Mouse (Mus musculus): ENCODE measurements around the gene Lrrc45. TPM values are rescaled to one million over a fixed set of nuclear protein-coding genes. Genes with fewer than 3 reads are reported as not detected.
A peak's percentile ranks its signal among the peaks of the same experiment; 100 is the strongest.

Lrrc45 gene
- polyA plus RNA-seq, 1 experiment from 2014 or later = 94.8 TPM

DNA sequence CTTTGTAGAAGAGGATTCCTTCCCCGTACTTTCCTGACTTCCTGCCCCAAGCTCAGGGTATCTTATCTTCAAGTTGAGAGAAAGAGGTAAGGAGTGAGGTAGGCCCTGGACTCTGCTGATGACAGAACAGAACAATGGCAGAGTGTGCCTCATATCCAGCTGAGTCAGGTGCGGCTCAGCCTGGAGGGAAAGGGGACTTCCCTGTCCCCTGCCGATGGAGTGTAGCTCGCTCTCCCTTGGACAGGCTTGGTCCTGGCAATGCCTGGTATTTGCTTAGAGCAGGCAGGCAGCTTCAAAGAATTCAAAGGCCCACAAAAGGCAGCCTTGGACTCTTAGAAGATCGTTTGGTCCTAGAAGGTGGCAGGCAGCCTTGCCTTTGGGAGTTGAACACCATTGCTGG lies 7.6 kb upstream of the Lrrc45 start:
- Histone ChIP-seq H3K4me2 (replicated peaks) (no peak overlapping the region), H3K9me3 (no peaks in the 10 kb centered on the region), H3K36me3 (peaks cover 15% of the 10 kb centered on the region), H3K27ac (replicated peaks) (no peak overlapping the region), H3K4me3 (no peak overlapping the region), H3K4me1 (peaks cover 13% of the 10 kb centered on the region; the same call in 1 of the 2 replicates), H3K9ac (replicated peaks) (no peak overlapping the region), H3K27me3 (no peaks in the 10 kb centered on the region)
- ATAC-seq (replicated peaks) = no peak
- 59% methylated on average over 5 of the region's 5 CpGs for WGBS

DNA sequence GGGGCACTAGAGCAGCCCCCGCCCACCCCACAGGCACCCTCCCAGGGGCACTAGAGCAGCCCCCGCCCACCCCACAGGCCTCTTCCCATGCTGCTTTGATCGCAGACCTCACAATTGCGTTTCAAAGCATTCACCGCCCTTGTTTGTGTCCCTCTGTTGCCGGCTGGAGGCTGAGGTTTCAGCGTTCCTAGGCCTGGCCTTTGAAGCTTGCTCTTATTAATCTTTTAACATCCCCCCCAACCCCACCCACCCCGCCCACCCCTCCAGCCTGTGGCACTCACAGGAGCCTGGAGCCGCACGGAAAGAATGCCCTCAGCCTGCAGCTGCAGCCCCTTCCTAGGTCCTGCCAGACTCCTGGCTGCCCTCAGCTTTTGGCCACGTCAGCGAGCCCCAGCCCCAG lies 6.5 kb upstream of the Lrrc45 start:
- 3% methylated on average over 12 of the region's 12 CpGs for WGBS
- Histone ChIP-seq H3K27me3 (no peaks in the 10 kb centered on the region), H3K27ac (replicated peaks) (no peak overlapping the region), H3K9me3 (no peaks in the 10 kb centered on the region), H3K4me1 (peaks cover 14% of the 10 kb centered on the region), H3K36me3 (peaks cover 10% of the 10 kb centered on the region; the same call in 1 of the 2 replicates), H3K4me2 (replicated peaks) (no peak overlapping the region), H3K9ac (replicated peaks) (no peak overlapping the region), H3K4me3 (no peak overlapping the region)
- ATAC-seq (replicated peaks) = no peak

DNA sequence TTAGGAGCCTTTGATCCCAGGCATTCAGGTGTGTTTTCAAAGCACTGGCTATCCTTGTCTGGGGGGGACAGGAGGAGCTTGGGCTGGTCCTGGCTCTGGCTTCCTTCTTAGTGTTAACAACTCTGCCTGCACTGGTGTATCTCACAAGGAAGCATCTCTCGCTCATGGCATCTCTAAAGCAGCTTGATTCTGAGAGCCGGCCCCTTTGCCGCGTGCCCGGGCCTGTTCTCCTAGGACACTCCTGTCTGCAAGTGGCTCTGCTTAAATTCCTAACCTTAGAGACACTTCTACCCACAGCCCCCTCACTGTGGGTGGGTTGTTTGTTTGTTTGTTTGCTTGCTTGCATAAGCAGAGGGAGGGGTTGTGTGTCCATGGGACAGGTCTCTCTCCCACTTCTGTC lies 5.8 kb upstream of the Lrrc45 start:
- peaks cover 22% of the 10 kb centered on the region for H3K4me1 ChIP-seq
- no peak overlapping the region for H3K9ac ChIP-seq (replicated peaks)
- H3K4me2 ChIP-seq (replicated peaks) = no peak overlapping the region
- WGBS = 50% methylated on average over 5 of the region's 5 CpGs
- no peak for ATAC-seq (replicated peaks)
- no peaks in the 10 kb centered on the region for H3K9me3 ChIP-seq
- peaks cover 7% of the 10 kb centered on the region; the same call in 1 of the 2 replicates for H3K36me3 ChIP-seq
- H3K27me3 ChIP-seq = no peaks in the 10 kb centered on the region
- H3K4me3 ChIP-seq = no peak overlapping the region
- H3K27ac ChIP-seq (replicated peaks) = no peak overlapping the region

DNA sequence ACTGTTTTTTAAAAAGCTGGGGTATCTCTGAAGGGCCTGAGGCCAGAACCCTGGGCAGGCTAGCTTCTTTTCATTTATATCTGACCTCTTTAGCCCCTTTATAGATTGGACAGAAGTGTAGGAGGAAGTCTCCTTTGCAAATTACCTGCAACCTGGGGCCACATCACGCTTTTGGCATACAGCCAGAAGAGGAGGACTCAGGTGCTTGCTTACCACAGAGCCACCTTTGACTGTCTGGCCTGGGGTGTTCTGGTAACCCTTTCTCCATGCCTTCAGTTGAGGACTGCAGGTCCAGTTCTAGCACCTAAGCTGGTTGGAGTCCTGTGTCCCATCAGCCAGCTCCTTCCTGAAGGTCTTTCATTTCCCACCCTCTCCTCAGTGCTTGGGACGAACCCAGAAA lies 4.2 kb upstream of the Lrrc45 start:
- no peaks in the 10 kb centered on the region for H3K27me3 ChIP-seq
- H3K27ac ChIP-seq (replicated peaks) = no peak overlapping the region
- no peak overlapping the region for H3K9ac ChIP-seq (replicated peaks)
- peaks cover 24% of the 10 kb centered on the region for H3K4me1 ChIP-seq
- no peaks in the 10 kb centered on the region for H3K9me3 ChIP-seq
- no peak overlapping the region for H3K4me3 ChIP-seq
- peaks cover 7% of the 10 kb centered on the region; the same call in 1 of the 2 replicates for H3K36me3 ChIP-seq
- WGBS = 79% methylated on average over 2 of the region's 2 CpGs
- no peak overlapping the region for H3K4me2 ChIP-seq (replicated peaks)
- no peak for ATAC-seq (replicated peaks)

DNA sequence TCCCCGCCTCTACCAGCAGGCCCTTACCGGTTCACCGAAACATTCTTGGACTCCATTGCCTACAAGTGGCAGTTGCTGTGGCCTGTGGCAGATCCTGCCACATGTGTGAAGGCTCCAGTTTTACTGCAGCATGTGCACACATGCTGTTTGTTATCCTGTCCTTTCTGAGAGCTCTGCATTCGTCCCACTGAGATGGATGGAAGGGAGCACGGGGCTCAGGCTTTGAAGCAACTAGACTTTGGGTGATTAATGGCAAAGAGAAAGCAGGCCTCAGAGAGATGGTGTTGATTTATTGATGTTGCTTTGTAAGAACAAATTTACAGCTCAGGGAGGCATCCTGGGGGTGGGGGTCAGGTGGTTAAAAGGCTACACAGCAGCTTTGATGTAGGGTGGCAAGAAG lies 3.1 kb upstream of the Lrrc45 start:
- no peak overlapping the region for H3K4me2 ChIP-seq (replicated peaks)
- no peak overlapping the region for H3K27ac ChIP-seq (replicated peaks)
- peaks cover 7% of the 10 kb centered on the region; the same call in 1 of the 2 replicates for H3K36me3 ChIP-seq
- no peaks in the 10 kb centered on the region for H3K9me3 ChIP-seq
- no peak overlapping the region for H3K4me3 ChIP-seq
- H3K9ac ChIP-seq (replicated peaks) = no peak overlapping the region
- H3K27me3 ChIP-seq = no peaks in the 10 kb centered on the region
- peaks cover 31% of the 10 kb centered on the region for H3K4me1 ChIP-seq
- no peak for ATAC-seq (replicated peaks)
- 87% methylated on average over 5 of the region's 5 CpGs for WGBS

DNA sequence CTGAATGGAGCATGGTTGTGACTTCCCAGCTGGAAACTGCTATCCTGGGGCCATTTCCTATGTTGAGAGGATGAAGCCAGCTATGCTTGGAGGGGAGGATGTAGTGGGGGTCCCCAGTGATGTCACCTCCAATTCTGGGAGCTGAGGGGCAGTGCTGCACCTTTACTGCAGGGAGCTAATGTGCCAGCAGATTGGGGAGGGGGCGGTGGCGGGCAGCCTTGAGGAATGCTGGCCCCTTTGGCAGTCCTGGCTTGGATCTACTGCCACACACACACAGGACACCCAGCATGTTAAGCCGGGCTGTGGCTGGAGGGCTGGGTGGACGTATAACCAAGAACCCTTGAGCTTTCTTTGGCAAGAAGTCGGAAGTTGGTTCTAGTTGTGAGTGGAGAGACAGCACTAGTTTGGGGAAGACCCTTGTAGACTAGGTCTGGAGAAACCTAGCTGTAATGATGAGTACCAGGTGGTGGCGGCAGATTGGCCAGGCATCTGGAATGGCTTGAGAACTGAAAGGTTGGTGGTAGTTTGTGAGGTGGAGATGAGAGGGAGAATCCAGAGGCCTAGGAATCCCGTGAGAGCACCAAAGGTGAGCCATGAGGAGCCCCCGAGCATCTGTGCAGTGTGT lies 1.6 kb upstream of the Lrrc45 start:
- Histone ChIP-seq H3K4me3 (peak overlapping the region; percentile 64; the same call in 1 of the 2 replicates), H3K9me3 (no peaks in the 10 kb centered on the region), H3K4me1 (peaks cover 30% of the 10 kb centered on the region), H3K36me3 (peaks cover 11% of the 10 kb centered on the region; the same call in 1 of the 2 replicates), H3K27me3 (no peaks in the 10 kb centered on the region), H3K27ac (replicated peaks) (no peak overlapping the region), H3K9ac (replicated peaks) (no peak overlapping the region), H3K4me2 (replicated peaks) (peak overlapping the region; percentile 99; the same call in 1 of the 2 replicates)
- 64% methylated on average over 8 of the region's 8 CpGs for WGBS
- ATAC-seq (replicated peaks) = no peak

DNA sequence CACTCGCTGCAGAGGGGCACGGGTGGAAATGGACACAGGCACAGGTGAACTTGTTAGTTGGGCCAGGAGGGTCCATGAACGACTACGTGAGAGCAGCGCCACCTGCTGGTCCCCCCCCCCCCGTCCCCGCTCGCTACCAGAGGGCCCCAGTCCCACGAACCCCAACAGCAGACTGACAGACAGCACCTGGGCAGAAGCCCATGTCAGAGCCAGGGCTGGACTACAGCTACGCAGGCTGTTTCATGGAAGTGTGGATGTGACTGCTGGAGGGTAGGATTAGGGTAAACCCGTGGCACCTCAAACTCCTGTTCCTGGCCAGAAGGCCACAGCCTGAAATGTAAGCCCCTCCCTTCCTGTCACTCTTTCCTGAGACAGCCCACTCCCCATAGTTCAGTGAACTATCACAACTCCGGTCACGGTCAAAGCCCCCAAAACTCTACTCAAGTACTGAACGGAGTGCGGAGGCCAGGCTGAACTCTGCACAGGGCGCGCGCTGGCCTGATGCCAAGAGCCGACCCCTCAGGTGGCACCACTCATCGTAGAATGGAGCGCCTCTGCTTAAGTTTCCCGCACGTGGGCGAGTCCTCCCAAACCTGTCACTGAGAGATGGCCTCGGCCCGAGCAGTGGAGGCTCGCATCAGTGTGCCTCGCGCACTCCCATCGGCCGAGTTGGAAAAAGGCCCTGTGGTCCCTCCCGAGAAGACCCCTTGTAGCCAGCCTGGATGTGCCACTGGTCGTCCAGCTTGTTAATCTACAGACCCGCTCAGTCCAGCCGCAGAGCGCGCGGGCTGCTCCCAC lies 755 bp upstream of the Lrrc45 start:
- Histone ChIP-seq H3K4me2 (replicated peaks) (peak overlapping the region; percentile 99), H3K9me3 (no peaks in the 10 kb centered on the region), H3K9ac (replicated peaks) (peak overlapping the region; percentile 57), H3K36me3 (peaks cover 17% of the 10 kb centered on the region; the same call in 1 of the 2 replicates), H3K27ac (replicated peaks) (peak overlapping the region; percentile 76), H3K4me3 (peak overlapping the region; percentile 64), H3K4me1 (peaks cover 30% of the 10 kb centered on the region), H3K27me3 (no peaks in the 10 kb centered on the region)
- peak; percentile 7; the same call in 1 of the 2 replicates for ATAC-seq (replicated peaks)
- WGBS = under 1% methylated on average over 38 of the region's 38 CpGs

DNA sequence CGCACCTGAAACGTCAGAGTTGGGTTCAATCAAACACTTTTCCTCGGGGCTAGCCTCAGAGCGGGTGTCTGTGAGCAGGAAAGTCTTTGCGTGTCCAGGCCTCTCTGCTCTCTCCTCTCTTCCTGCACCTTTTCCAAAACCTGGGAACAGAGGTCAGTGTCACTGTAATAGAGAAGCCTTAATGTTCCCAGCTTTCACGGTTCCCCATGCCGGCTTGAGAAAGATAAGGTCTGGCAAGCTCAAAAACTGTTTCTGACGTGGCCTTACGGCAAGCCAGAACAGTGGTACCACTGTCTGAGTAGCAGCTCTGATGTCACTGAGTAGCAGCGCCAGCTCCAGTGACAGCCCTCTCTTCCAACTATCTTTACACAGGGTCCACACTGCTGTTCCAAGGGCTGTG lies 821 bp downstream of the Lrrc45 start:
- H3K4me1 ChIP-seq = peaks cover 30% of the 10 kb centered on the region
- no peaks in the 10 kb centered on the region for H3K9me3 ChIP-seq
- no peak for ATAC-seq (replicated peaks)
- H3K4me2 ChIP-seq (replicated peaks) = peak overlapping the region; percentile 79
- 65% methylated on average over 10 of the region's 10 CpGs for WGBS
- peak overlapping the region; percentile 64 for H3K4me3 ChIP-seq
- H3K27me3 ChIP-seq = no peaks in the 10 kb centered on the region
- peak overlapping the region; percentile 71 for H3K9ac ChIP-seq (replicated peaks)
- peaks cover 29% of the 10 kb centered on the region for H3K36me3 ChIP-seq
- H3K27ac ChIP-seq (replicated peaks) = no peak overlapping the region

DNA sequence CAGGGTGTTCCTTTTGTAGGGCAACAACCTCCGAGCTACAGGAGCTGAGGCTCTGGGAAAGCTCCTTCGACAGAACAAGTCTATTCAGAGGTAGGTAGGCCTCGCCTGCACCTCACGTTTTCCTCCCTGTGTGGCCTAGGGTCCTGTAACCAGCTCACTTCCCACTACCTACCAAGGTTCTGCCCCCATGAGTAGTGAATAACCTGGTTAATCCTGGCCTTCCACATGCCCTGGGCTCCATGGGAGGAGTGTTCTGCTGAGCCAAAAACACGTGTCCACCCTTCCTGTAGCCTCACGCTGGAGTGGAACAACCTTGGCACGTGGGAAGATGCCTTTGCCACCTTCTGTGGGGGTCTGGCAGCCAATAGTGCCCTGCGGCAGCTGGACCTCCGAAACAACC lies 1.4 kb downstream of the Lrrc45 start:
- 91% methylated on average over 9 of the region's 9 CpGs for WGBS
- ATAC-seq (replicated peaks) = no peak

DNA sequence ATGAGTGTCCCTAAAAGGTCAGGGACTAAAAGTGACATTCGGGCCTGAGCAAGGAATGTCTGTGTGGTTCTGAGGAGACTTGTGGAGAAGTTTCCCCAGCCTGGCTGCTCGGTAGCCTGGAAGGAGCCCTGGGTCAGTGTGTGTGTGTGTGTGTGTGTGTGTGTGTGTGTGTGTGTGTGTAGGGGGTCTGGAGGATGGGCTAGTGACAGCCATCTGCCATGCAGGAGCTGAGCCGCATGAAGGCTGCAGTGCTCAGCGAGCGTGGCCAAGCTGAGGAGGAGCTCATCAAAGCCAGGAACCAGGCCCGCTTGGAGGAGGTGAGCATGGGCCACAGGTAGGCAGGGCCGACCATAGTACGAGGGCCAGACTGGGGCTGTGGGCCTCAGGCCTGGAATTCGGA lies 5.5 kb downstream of the Lrrc45 start:
- Histone ChIP-seq H3K4me1 (peaks cover 37% of the 10 kb centered on the region), H3K9ac (replicated peaks) (no peak overlapping the region), H3K27me3 (no peaks in the 10 kb centered on the region), H3K27ac (replicated peaks) (no peak overlapping the region), H3K4me2 (replicated peaks) (no peak overlapping the region), H3K4me3 (no peak overlapping the region), H3K9me3 (no peaks in the 10 kb centered on the region), H3K36me3 (peaks cover 24% of the 10 kb centered on the region)
- whole genome bisulfite sequencing = 91% methylated on average over 9 of the region's 9 CpGs
- no peak for ATAC-seq (replicated peaks)

More for the DNA sequence above, 1.4 kb downstream of the Lrrc45 start:
- H3K4me2 ChIP-seq (replicated peaks) = peak overlapping the region; percentile 79; the same call in 1 of the 2 replicates
- peaks cover 30% of the 10 kb centered on the region for H3K4me1 ChIP-seq
- no peaks in the 10 kb centered on the region for H3K9me3 ChIP-seq
- no peaks in the 10 kb centered on the region for H3K27me3 ChIP-seq
- H3K9ac ChIP-seq (replicated peaks) = peak overlapping the region; percentile 71; the same call in 1 of the 2 replicates
- peaks cover 30% of the 10 kb centered on the region for H3K36me3 ChIP-seq
- no peak overlapping the region for H3K27ac ChIP-seq (replicated peaks)
- H3K4me3 ChIP-seq = no peak overlapping the region

DNA sequence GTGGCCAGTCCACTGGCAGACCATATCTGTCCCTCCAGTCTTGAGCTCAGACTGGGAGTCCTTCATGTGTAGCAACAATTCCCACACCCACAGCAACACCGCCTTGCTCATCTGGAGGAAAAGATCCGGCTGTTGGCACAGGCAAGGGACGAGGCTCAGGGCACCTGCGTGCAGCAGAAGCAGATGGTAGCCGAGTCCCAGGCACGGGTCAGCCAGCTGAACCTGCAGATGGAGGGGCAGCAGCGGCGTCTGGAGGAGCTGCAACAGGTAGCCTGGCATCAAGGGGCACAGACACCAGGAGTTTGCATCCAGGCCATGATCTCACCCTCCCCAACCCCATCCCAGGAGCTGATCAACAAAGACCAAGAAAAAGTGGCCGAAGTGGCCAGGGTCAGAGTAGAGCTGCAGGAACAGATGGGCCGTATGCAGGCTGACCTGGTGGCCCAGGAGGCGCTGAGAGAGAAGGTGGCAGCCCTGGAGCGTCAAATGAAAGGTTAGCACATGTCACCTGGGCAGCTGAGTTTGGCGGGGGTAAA lies 6.2 kb downstream of the Lrrc45 start:
- no peak overlapping the region for H3K27ac ChIP-seq (replicated peaks)
- H3K9me3 ChIP-seq = no peaks in the 10 kb centered on the region
- 87% methylated on average over 13 of the region's 13 CpGs for WGBS
- peaks cover 24% of the 10 kb centered on the region for H3K36me3 ChIP-seq
- H3K4me2 ChIP-seq (replicated peaks) = 0 out of 2 replicates have a peak overlapping the region, but pooled peaks have one; percentile 96
- no peak overlapping the region for H3K9ac ChIP-seq (replicated peaks)
- no peak overlapping the region for H3K4me3 ChIP-seq
- H3K4me1 ChIP-seq = peaks cover 30% of the 10 kb centered on the region
- no peak for ATAC-seq (replicated peaks)
- no peaks in the 10 kb centered on the region for H3K27me3 ChIP-seq

DNA sequence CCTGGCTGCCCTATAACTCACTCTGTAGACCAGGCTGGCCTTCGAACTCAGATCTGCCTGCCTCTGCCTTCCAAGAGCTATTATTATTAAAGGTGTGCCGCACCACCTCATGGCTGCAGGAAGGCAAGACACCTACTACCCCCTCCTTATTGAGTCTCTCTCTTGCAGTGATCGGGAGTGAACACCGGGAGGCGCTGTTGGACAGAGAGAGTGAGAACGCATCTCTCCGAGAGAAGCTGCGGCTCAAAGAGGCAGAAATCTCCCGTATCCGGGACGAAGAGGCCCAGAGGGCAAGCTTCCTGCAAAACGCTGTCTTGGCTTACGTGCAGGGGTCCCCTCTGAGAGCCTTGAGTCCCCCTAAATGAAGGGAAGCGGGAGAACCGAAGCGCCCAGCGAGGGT lies 6.7 kb downstream of the Lrrc45 start:
- Histone ChIP-seq H3K27me3 (no peaks in the 10 kb centered on the region), H3K36me3 (peaks cover 24% of the 10 kb centered on the region), H3K9ac (replicated peaks) (peak overlapping the region; percentile 71), H3K4me1 (peaks cover 25% of the 10 kb centered on the region), H3K9me3 (no peaks in the 10 kb centered on the region), H3K4me2 (replicated peaks) (peak overlapping the region; percentile 96), H3K27ac (replicated peaks) (peak overlapping the region; percentile 8; the same call in 1 of the 2 replicates), H3K4me3 (peak overlapping the region; percentile 52)
- WGBS = 10% methylated on average over 17 of the region's 17 CpGs
- ATAC-seq (replicated peaks) = peak; percentile 20; the same call in 1 of the 2 replicates

Data from forebrain, embryonic 15.5 days (tissue).